Mouse (Mus musculus) neural tube, embryonic 14.5 days (tissue): Measurements from ENCODE around the gene Homer1. TPM values are rescaled to one million over a fixed set of nuclear protein-coding genes. Genes with fewer than 3 reads are reported as not detected.

Experiments used
- ATAC-seq: fragments of 200-750 bp; cut with Nextera tagmentation; 2 replicates; pipeline ENCODE4 v1.8.0; 2017; ENCODE audit warnings: low read depth, mild to moderate bottlenecking, moderate TSS enrichment, moderate library complexity
- H3K27ac ChIP-seq: fragments of 300-500 bp; sonication (generic); 2 replicates; pipeline ENCODE4 v1.5.1; 2014; ENCODE audit warnings: low read depth, mild to moderate bottlenecking, control low read depth, low read length, moderate library complexity, mixed read lengths
- H3K27me3 ChIP-seq: fragments of 300-500 bp; sonication (generic); 2 replicates; pipeline ENCODE4 v1.6.1; 2014; ENCODE audit warnings: low read length; ENCODE audit not compliant: control insufficient read depth, insufficient read depth
- H3K36me3 ChIP-seq: fragments of 300-500 bp; sonication (generic); 2 replicates; pipeline ENCODE4 v1.6.1; 2014; ENCODE audit warnings: low read length, mixed read lengths; ENCODE audit not compliant: control insufficient read depth, insufficient read depth
- H3K4me1 ChIP-seq: fragments of 300-500 bp; sonication (generic); 2 replicates; pipeline ENCODE4 v1.6.1; 2014; ENCODE audit warnings: low read length; ENCODE audit not compliant: control insufficient read depth, insufficient read depth
- H3K4me2 ChIP-seq: fragments of 300-500 bp; sonication (generic); 2 replicates; pipeline ENCODE4 v1.6.1; 2014; ENCODE audit warnings: mild to moderate bottlenecking, low read depth, low read length, control low read depth
- H3K4me3 ChIP-seq: fragments of 300-500 bp; sonication (generic); 2 replicates; pipeline ENCODE4 v1.5.1; 2014; ENCODE audit warnings: low read depth, low read length, control low read depth, mixed read lengths
- H3K9ac ChIP-seq: fragments of 300-500 bp; sonication (generic); replicated peaks from 2 replicates; pipeline ENCODE4 v1.6.1; 2014; ENCODE audit warnings: low read depth, mild to moderate bottlenecking, control low read depth, low read length, mixed read lengths
- H3K9me3 ChIP-seq: fragments of 300-500 bp; sonication (generic); 2 replicates; pipeline ENCODE4 v1.6.1; 2016; ENCODE audit warnings: low read length; ENCODE audit not compliant: control insufficient read depth
- WGBS: fragments of 180-500 bp; shearing (Covaris S2); extraction: QIAGEN DNeasy Blood & Tissue Kit; methylation state at CpG from one replicate; pipeline ENCODE4 v1.1.7; 2014; 5-methylcytosine and 5-hydroxymethylcytosine counted together
- polyA plus RNA-seq: library from polyadenylated mRNA; unstranded; fragments of >200 nt; fragmentation: Nextera tagmentation; extraction: Ambion mirVana; gene quantifications from 2 replicates; pipeline ENCODE4 v1.2.1, GENCODE M21; 2014

The Homer1 gene
- polyA plus RNA-seq, 1 experiment from 2014 or later: 24.4 TPM

DNA sequence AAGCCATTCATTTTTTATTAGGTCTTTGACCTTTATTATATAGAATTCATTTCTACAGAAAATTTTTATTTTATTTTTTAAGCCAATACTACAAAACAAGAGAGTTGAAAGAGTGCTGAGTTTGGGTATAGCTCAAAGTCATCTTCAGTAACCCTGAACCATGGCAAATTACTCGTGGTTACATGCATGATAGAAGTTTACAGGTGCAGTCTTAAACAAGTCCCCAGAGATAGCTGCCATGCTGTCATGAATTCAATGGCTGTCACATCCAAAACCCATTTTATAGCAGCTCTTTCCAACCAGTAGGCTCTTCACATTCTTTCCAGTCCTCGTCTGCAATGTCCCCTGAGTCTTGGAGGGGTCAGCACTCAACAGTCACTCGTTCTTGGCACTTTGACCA is 26.9 kb downstream of the Homer1 start:
- no peak overlapping the region for H3K4me2 ChIP-seq
- no peaks in the 10 kb centered on the region for H3K9me3 ChIP-seq
- H3K4me3 ChIP-seq: no peak overlapping the region
- H3K36me3 ChIP-seq: no peaks in the 10 kb centered on the region
- no peaks in the 10 kb centered on the region for H3K4me1 ChIP-seq
- H3K27ac ChIP-seq: no peak overlapping the region
- WGBS: 68% methylated on average over 3 of the region's 3 CpGs
- ATAC-seq: no peak
- H3K9ac ChIP-seq: no peak overlapping the region
- H3K27me3 ChIP-seq: no peaks in the 10 kb centered on the region

DNA sequence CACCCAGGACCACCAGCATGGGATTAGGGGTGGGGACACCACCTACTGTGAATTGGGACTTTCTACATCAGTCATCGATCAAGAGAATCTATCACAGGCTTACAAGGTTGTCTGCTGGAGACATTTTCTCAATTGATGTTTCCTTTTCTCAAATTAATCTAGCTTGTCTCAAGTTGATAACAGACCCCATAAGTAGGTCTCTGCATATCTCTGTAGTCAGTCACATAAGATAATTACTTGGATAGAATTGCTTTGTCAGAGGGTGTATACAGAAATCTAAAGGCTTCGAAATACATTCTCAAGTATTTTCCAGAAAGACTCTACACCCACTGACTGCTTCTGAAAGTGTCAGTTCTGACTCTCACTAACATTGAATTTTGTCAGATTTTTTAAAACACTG is 32.3 kb downstream of the Homer1 start:
- 93% methylated on average over 2 of the region's 2 CpGs for WGBS
- Histone ChIP-seq H3K36me3 (no peaks in the 10 kb centered on the region), H3K27me3 (no peaks in the 10 kb centered on the region), H3K4me2 (no peak overlapping the region), H3K9ac (no peak overlapping the region), H3K27ac (no peak overlapping the region), H3K4me3 (no peak overlapping the region), H3K4me1 (no peaks in the 10 kb centered on the region), H3K9me3 (no peaks in the 10 kb centered on the region)
- ATAC-seq: no peak

- no peaks in the 10 kb centered on the region for H3K36me3 ChIP-seq
- ATAC-seq: no peak
- no peaks in the 10 kb centered on the region for H3K4me1 ChIP-seq
- H3K9me3 ChIP-seq: no peaks in the 10 kb centered on the region
- H3K4me2 ChIP-seq: no peak overlapping the region
- H3K4me3 ChIP-seq: no peak overlapping the region
- no peak overlapping the region for H3K9ac ChIP-seq
- H3K27me3 ChIP-seq: no peaks in the 10 kb centered on the region
- no peak overlapping the region for H3K27ac ChIP-seq
- WGBS: 96% methylated on average over 13 of the region's 13 CpGs
Observed at GRCm38 (mm10) chr13:93332491-93332890, 33.1 kb downstream of the Homer1 start.

DNA sequence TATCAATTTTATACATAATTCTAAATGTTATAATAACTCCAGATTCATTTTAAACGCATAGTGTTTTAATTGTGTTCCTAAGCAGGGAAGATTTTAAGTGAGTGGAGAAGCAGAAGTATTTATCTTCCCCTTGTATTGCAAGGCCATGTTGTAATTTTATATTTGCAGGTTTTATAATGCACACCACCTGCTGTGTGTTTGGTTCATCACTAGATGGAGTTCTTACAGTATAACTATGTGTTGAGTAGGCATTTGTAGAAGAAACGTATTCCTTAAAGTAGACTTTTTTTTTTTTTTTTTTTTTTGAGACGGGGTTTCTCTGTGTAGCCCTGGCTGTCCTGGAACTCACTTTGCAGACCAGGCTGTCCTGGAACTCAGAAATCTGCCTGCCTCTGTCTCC is 35.9 kb downstream of the Homer1 start:
- Histone ChIP-seq H3K36me3 (no peaks in the 10 kb centered on the region), H3K4me2 (no peak overlapping the region), H3K4me3 (no peak overlapping the region), H3K9me3 (no peaks in the 10 kb centered on the region), H3K27me3 (no peaks in the 10 kb centered on the region), H3K27ac (no peak overlapping the region), H3K9ac (no peak overlapping the region), H3K4me1 (no peaks in the 10 kb centered on the region)
- ATAC-seq: no peak
- WGBS: 84% methylated on average over 3 of the region's 3 CpGs

- Histone ChIP-seq H3K4me2 (no peak overlapping the region), H3K9ac (no peak overlapping the region), H3K27ac (no peak overlapping the region), H3K9me3 (no peaks in the 10 kb centered on the region), H3K4me1 (no peaks in the 10 kb centered on the region), H3K4me3 (no peak overlapping the region), H3K36me3 (no peaks in the 10 kb centered on the region), H3K27me3 (no peaks in the 10 kb centered on the region)
- ATAC-seq: no peak
- 77% methylated on average over 5 of the region's 5 CpGs for WGBS
Observed at GRCm38 (mm10) chr13:93338394-93338793, 39.0 kb downstream of the Homer1 start.

GRCm38 (mm10) chr13:93340555-93341278 is 41.3 kb downstream of the Homer1 start:
- H3K27me3 ChIP-seq: no peaks in the 10 kb centered on the region
- no peak overlapping the region for H3K9ac ChIP-seq
- 90% methylated on average over 3 of the region's 3 CpGs for WGBS
- H3K9me3 ChIP-seq: no peaks in the 10 kb centered on the region
- no peak for ATAC-seq
- H3K4me3 ChIP-seq: no peak overlapping the region
- no peak overlapping the region for H3K4me2 ChIP-seq
- H3K4me1 ChIP-seq: no peaks in the 10 kb centered on the region
- no peak overlapping the region for H3K27ac ChIP-seq
- no peaks in the 10 kb centered on the region for H3K36me3 ChIP-seq

GRCm38 (mm10) chr13:93342641-93343040 is 43.2 kb downstream of the Homer1 start:
- no peak overlapping the region for H3K4me2 ChIP-seq
- H3K9ac ChIP-seq: no peak overlapping the region
- no peaks in the 10 kb centered on the region for H3K36me3 ChIP-seq
- 71% methylated on average over 5 of the region's 5 CpGs for WGBS
- H3K4me3 ChIP-seq: no peak overlapping the region
- no peaks in the 10 kb centered on the region for H3K9me3 ChIP-seq
- ATAC-seq: no peak
- no peaks in the 10 kb centered on the region for H3K4me1 ChIP-seq
- H3K27ac ChIP-seq: no peak overlapping the region
- no peaks in the 10 kb centered on the region for H3K27me3 ChIP-seq

DNA sequence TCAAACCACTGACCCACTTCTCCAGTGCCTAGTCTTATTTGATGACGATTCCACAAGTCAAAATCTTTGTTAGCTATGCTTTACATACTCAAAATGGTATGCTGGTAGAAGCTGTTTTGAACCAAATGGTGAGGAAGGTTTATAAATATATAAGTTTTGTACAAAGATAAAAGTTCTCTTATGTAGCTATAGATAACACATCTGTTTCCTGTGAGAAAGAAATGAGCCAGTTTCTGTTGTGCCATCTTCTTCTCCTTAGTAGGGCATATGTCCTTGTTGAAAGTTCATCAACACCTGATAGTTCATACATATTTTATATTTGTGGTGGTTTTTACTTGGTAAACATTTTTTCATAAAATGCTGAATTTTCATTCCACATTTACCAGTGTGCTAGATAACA is 45.0 kb downstream of the Homer1 start:
- H3K4me3 ChIP-seq: no peak overlapping the region
- H3K9ac ChIP-seq: no peak overlapping the region
- ATAC-seq: no peak
- no peaks in the 10 kb centered on the region for H3K4me1 ChIP-seq
- no peaks in the 10 kb centered on the region for H3K36me3 ChIP-seq
- H3K4me2 ChIP-seq: no peak overlapping the region
- 98% methylated on average over 1 of the region's 1 CpGs for WGBS
- H3K27me3 ChIP-seq: no peaks in the 10 kb centered on the region
- H3K9me3 ChIP-seq: no peaks in the 10 kb centered on the region
- no peak overlapping the region for H3K27ac ChIP-seq

- 95% methylated on average over 3 of the region's 3 CpGs for WGBS
- no peaks in the 10 kb centered on the region for H3K36me3 ChIP-seq
- no peak for ATAC-seq
Observed at GRCm38 (mm10) chr13:93345854-93346253, 46.4 kb downstream of the Homer1 start.

More at GRCm38 (mm10) chr13:93345854-93346253, 46.4 kb downstream of the Homer1 start:
- Histone ChIP-seq H3K27ac (no peak overlapping the region), H3K4me2 (no peak overlapping the region), H3K27me3 (no peaks in the 10 kb centered on the region), H3K9ac (no peak overlapping the region), H3K4me1 (no peaks in the 10 kb centered on the region), H3K4me3 (no peak overlapping the region), H3K9me3 (no peaks in the 10 kb centered on the region)
